Mouse (Mus musculus) embryo, embryonic 10.5 days (tissue): Measurements from ENCODE around the gene 1700013G24Rik.

ENCODE experiments used
- DNase-seq: peaks from one replicate; pipeline ENCODE4 v3.0.0-alpha.2; 2015; ENCODE audit warnings: low spot score

The 1700013G24Rik gene

GRCm38 (mm10) chr4:137495501-137496100, 42.5 kb downstream of the 1700013G24Rik start:
- DNase-seq, result no peak

- no peak for DNase-seq
Observed at GRCm38 (mm10) chr4:137497367-137497766, 44.3 kb downstream of the 1700013G24Rik start.

GRCm38 (mm10) chr4:137497892-137498722, 45.0 kb downstream of the 1700013G24Rik start:
- DNase-seq, result peak; percentile 49

- no peak for DNase-seq
Observed at GRCm38 (mm10) chr4:137498882-137499583, 45.9 kb downstream of the 1700013G24Rik start.

GRCm38 (mm10) chr4:137500149-137500548, 47.1 kb downstream of the 1700013G24Rik start:
- no peak for DNase-seq

- no peak for DNase-seq
Observed at GRCm38 (mm10) chr4:137500953-137501352, 47.9 kb downstream of the 1700013G24Rik start.

- no peak for DNase-seq
Observed at GRCm38 (mm10) chr4:137502183-137502582, 49.1 kb downstream of the 1700013G24Rik start.

GRCm38 (mm10) chr4:137502801-137503200, 49.7 kb downstream of the 1700013G24Rik start:
- no peak for DNase-seq

GRCm38 (mm10) chr4:137503509-137503971, 50.5 kb downstream of the 1700013G24Rik start:
- DNase-seq, result no peak
